Mouse (Mus musculus) olfactory bulb, adult 2 months (tissue): Measurements from ENCODE around the gene Kti12.

ENCODE experiments used
- CTCF ChIP-seq: fragments of 200-500 bp; IDR thresholded peaks from 2 replicates; pipeline ENCODE4 v1.5.1; 2012; ENCODE audit warnings: low read depth, mild to moderate bottlenecking, low read length, moderate library complexity; ENCODE audit not compliant: insufficient read depth
- POLR2A ChIP-seq: fragments of 200-500 bp; IDR thresholded peaks from 2 replicates; pipeline ENCODE4 v1.6.1; 2012; ENCODE audit warnings: mild to moderate bottlenecking, low read depth, low read length, moderate library complexity; ENCODE audit not compliant: insufficient read depth

DNA sequence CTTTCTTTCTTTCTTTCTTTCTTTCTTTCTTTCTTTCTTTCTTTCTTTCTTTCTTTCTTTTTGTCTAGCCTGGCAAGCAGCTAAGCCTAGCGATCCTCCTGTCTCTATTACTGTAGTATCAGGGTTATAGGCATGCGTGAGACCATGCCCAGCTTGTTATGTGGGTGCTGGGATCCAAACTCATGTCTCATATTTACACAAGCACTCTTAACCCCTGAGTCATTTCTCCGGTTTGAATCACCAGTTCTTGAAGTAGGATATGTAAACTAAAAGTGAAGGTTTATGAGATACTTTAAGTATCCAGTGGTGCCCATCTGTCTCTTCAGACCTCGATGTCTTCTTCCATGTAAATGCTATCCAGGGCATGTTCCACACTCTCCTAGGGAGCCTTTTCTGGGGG lies 39.9 kb downstream of the Kti12 start:
- TF ChIP-seq CTCF (no peak), POLR2A (no peak)
